Mouse (Mus musculus) v-Abl transformed pro-B cells (cell line): ENCODE measurements around the gene Mrpl35.
"Not testable (repeated sequence)": the region's sequence is repeated elsewhere in the genome, so short reads cannot be mapped to it uniquely, and the experiment has no call there.

Source experiments
- in situ Hi-C, 2 experiments: fragments of 400-800 bp; cut with MboI; formaldehyde crosslinking; loops; one replicate each; pipeline ENCODE4 v1.15.1; 2025; ENCODE audit not compliant: unreplicated experiment in 2 of 2

Mrpl35 gene

GRCm38 (mm10) chr6:71826869-71827268, at the start of gene Mrpl35:
Mrpl35 (minus strand) TSS chr6:71826969.
- in situ Hi-C loops: no loop called here

- in situ Hi-C loops: no loop called here
These were observed 44.6 kb upstream of the Mrpl35 start for GRCm38 (mm10) chr6:71871396-71871795.

- in situ Hi-C loops: loop anchor here (5.0 kb wide), 2 partner anchors 298 to 388 kb away; no protein-coding TSS in a partner anchor
These were observed 42.0 kb upstream of the Mrpl35 start for GRCm38 (mm10) chr6:71868809-71869208.

- in situ Hi-C loops: loop anchor here (5.0 kb wide), 2 partner anchors 300 to 390 kb away; no protein-coding TSS in a partner anchor
These were observed 41.0 kb upstream of the Mrpl35 start for GRCm38 (mm10) chr6:71867751-71868150.

- in situ Hi-C loops: not testable (repeated sequence)
These were observed 20.1 kb upstream of the Mrpl35 start for GRCm38 (mm10) chr6:71846906-71847305.

GRCm38 (mm10) chr6:71840597-71841290, 14.0 kb upstream of the Mrpl35 start:
- in situ Hi-C loops: no loop called here

GRCm38 (mm10) chr6:71839815-71840214, 13.0 kb upstream of the Mrpl35 start:
- in situ Hi-C loops: no loop called here

GRCm38 (mm10) chr6:71836811-71837210, 10.0 kb upstream of the Mrpl35 start:
- in situ Hi-C loops: no loop called here

GRCm38 (mm10) chr6:71831581-71831960, 4.8 kb upstream of the Mrpl35 start:
- in situ Hi-C loops: no loop called here

- in situ Hi-C loops: no loop called here
These were observed 4.2 kb upstream of the Mrpl35 start, which contains the start of gene Immt for GRCm38 (mm10) chr6:71830690-71831580. Immt (plus strand) TSS chr6:71831331.

GRCm38 (mm10) chr6:71829768-71830167, 3.0 kb upstream of the Mrpl35 start:
- in situ Hi-C loops: no loop called here

GRCm38 (mm10) chr6:71823961-71824360, 2.8 kb downstream of the Mrpl35 start:
- in situ Hi-C loops: loop anchor here (25.0 kb wide), 2 partner anchors 387 to 1012 kb away; partner anchors contain the start of gene Rmnd5a (in 1 of the 2)

GRCm38 (mm10) chr6:71823488-71823887, 3.3 kb downstream of the Mrpl35 start:
- in situ Hi-C loops: loop anchor here (25.0 kb wide), 2 partner anchors 386 to 1011 kb away; partner anchors contain the start of gene Rmnd5a (in 1 of the 2)

GRCm38 (mm10) chr6:71823085-71823484, 3.7 kb downstream of the Mrpl35 start:
- in situ Hi-C loops: loop anchor here (25.0 kb wide), 2 partner anchors 386 to 1011 kb away; partner anchors contain the start of gene Rmnd5a (in 1 of the 2)

GRCm38 (mm10) chr6:71819764-71820292, 6.9 kb downstream of the Mrpl35 start:
- in situ Hi-C loops: loop anchor here (25.0 kb wide), 2 partner anchors 383 to 1008 kb away; partner anchors contain the start of gene Rmnd5a (in 1 of the 2)

- in situ Hi-C loops: loop anchor here (25.0 kb wide), 2 partner anchors 376 to 1001 kb away; partner anchors contain the start of gene Rmnd5a (in 1 of the 2)
These were observed 13.9 kb downstream of the Mrpl35 start for GRCm38 (mm10) chr6:71812820-71813219.

- in situ Hi-C loops: loop anchor here (5.0 to 25.0 kb wide), 7 partner anchors 193 to 998 kb away; partner anchors contain the start of gene Rmnd5a (in 1 of the 2)
These were observed 16.9 kb downstream of the Mrpl35 start for GRCm38 (mm10) chr6:71809890-71810289.

GRCm38 (mm10) chr6:71806713-71807112, 20.1 kb downstream of the Mrpl35 start:
- in situ Hi-C loops: loop anchor here (5.0 to 25.0 kb wide), 7 partner anchors 189 to 994 kb away; partner anchors contain the start of gene Rmnd5a (in 1 of the 2)

- in situ Hi-C loops: loop anchor here (5.0 to 25.0 kb wide), 4 partner anchors 172 to 992 kb away; partner anchors contain the start of genes Kdm3a (in 1 of the 2) and Rmnd5a (in 1 of the 2)
These were observed 22.5 kb downstream of the Mrpl35 start for GRCm38 (mm10) chr6:71804061-71804829.
